Mouse (Mus musculus): ENCODE results near the gene Zfp622.
A peak's percentile ranks its signal among the peaks of the same experiment; 100 is the strongest.

DNA sequence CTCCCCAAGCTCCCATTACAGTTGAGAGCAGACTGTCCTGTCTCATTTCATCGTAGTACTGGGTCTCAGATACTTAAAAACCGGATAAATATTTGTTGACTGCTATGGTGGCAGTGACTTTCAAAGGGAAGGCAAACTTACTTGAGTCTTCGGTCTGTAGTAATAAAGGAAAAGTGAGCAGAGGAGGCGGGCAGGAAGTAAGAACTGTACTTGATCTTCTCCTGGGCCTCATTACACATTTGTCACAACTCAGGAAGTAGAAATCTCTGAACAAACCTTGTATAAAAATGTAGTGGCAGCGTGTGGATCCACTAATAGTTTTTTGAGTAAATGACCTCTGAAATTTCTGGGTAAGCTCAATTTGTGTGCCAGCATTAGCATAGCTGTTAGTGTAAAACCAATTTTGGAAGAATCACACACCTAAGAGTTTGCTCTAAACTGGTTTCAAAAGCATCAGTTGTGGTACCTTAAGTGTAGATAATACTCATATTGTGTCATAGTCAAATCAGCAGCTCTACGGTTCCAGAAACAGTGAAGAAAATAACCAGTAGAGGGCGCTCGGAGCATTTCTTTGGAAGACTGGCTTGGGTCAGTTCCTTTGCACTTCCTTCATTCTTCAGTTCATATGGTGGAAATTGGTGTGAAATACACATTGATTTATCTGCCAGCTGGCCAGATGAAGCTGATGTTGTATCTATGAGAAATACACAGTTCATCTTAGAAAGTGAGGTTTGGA is 9.0 kb downstream of the Zfp622 start:
- peak; percentile 78 for TF ChIP-seq CTCF (conservative IDR thresholded peaks at IDR 0.05; ENCODE audit: low read length)
- no peak for TF ChIP-seq NANOG (IDR thresholded peaks at IDR 0.05; ENCODE audit: borderline replicate concordance, low read length)
